Mouse (Mus musculus) layer of hippocampus, adult 8-10 months (tissue): Measurements from ENCODE around the gene Sphkap. TPM values are rescaled to one million over a fixed set of nuclear protein-coding genes. Genes with fewer than 3 reads are reported as not detected.

Experiments
- DNase-seq, 2 experiments: peaks; one replicate each; pipeline ENCODE4 v3.0.0; 2022; ENCODE audit warnings: low spot score in 2 of 2
- total RNA-seq, 4 experiments: library from RNA; stranded (reverse); gene quantifications; 2 replicates each; pipeline ENCODE4 v1.2.4; 2022

The Sphkap gene
- 100 to 1,000 TPM; 188 to 207 (median 197) TPM for total RNA-seq

GRCm38 (mm10) chr1:83408021-83408464, at the start of gene Sphkap:
Gene Sphkap, minus strand, starts transcription at chr1:83408200.
- peak; percentile 27 to 50 for DNase-seq

DNA sequence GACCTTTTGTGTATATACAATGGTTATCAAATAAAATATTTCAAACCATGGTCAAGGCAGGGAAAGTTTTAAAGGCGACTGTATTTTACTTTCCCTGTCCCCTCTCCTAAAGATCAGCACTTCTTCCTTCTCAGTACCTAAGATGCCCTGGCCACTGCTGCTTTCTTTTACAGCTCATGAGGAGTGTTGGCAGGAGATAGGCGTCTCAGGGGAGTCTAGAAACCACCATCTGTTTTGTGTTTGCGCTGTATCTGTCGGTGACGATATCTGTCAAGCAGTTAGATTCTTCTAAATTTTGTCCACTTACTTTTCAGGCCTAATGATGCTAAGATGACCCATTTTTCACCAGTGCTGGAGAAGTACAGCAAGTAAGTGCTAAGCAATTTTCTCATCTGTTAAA, 43.3 kb upstream of the Sphkap start:
- DNase-seq: no peak

DNA sequence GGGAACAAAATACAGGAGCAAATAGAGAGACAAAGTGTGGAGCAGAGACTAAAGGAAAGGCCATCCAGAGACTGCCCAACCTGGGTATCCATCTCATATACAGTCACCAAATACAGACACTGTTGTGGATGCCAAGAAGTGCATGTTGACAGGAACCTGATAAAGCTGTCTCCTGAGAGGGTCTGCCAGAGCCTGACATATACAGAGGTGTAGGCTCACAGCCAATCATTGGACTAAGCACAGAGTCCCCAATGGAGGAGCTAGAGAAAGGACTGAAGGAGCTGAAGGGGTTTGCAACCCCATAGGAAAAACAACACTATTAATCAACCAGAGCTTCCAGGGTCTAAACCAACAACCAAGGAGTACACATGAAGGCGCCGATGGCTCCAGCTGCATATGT, 32.4 kb upstream of the Sphkap start:
- DNase-seq: no peak

GRCm38 (mm10) chr1:83433932-83434331, 25.9 kb upstream of the Sphkap start:
- DNase-seq: no peak

GRCm38 (mm10) chr1:83429866-83430265, 21.9 kb upstream of the Sphkap start:
- peak in 1 of 2 experiments; percentile 17 for DNase-seq

GRCm38 (mm10) chr1:83407616-83408015, 384 bp downstream of the Sphkap start:
- DNase-seq: no peak

DNA sequence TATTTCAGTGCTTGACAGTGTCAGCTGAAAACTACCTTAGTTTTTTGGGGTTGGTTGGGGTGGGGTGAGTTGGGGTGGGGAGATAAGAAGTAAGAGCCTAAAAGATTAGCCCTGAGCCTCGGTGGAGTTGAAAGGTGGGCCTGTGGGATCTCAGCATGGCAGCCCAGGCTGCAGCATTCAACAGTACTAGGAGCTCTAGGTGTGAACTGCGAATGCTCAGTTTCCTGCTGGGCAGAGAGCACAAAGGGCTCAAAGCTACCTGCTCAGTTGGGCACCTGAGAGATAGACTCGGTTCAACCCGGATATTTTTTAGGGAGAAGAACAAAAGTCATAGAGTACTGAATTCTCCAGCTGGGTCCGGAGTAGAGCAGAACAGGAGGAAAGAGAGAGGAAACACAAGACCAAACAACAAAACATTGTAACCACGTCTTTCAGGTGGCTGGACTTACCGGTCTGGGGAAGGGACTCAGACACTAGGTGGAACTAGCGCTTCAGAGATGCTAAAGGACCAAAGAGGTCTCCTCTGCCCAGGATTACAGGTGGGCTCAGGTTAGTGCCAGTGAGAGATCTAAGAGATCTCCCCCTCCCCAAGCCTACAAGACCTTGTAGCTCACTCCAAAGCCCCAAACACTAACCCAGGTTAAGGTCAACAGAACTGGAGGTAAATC, 984 bp downstream of the Sphkap start:
- DNase-seq: peak in 1 of 2 experiments; percentile 12

- no peak for DNase-seq
These were observed 6.9 kb downstream of the Sphkap start for GRCm38 (mm10) chr1:83401079-83401478.

DNA sequence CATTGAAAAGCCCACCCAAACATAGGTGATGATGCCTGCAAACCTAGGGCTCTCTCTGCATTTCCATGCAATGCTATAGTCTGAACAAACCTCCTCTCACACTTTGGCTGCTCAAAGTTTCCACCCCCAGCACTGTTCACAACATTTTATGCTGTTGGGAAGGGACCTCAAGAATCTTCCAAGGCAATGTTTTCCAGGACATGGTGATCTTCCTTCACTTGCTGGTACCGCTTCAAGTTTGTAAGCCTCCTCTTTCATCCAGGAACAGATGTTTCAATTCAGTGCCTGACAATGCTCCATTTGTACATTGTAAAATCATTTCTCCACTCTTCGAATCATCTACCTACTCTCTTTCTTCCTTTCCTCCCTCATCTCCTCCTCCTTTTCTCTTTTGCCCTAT, 11.7 kb downstream of the Sphkap start:
- DNase-seq: no peak

GRCm38 (mm10) chr1:83395559-83395958, 12.4 kb downstream of the Sphkap start:
- DNase-seq: no peak

- no peak for DNase-seq
These were observed 18.6 kb downstream of the Sphkap start for GRCm38 (mm10) chr1:83389419-83389818.

GRCm38 (mm10) chr1:83377404-83377803, 30.6 kb downstream of the Sphkap start:
- DNase-seq: no peak

- no peak for DNase-seq
These were observed 41.5 kb downstream of the Sphkap start for GRCm38 (mm10) chr1:83366456-83366855.

DNA sequence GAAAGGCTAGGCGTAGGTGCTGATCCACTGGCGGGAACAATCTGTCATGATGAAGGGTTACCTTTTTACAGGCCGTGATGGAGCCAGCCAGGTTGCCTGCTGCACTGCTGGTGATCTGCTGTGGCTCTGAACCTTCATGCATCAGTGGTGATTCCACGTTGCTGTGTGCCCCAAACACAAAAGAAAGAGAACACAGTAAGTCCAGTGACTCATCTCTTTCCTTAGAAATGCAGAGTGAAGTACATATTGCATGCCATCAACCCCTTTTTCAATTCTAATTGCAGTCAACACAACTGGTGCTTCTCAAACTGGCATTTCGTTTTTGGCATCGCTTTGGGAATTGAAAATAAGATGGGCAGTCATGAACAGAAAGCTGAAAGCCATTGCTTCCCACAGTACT, 45.8 kb downstream of the Sphkap start:
- DNase-seq: no peak

DNA sequence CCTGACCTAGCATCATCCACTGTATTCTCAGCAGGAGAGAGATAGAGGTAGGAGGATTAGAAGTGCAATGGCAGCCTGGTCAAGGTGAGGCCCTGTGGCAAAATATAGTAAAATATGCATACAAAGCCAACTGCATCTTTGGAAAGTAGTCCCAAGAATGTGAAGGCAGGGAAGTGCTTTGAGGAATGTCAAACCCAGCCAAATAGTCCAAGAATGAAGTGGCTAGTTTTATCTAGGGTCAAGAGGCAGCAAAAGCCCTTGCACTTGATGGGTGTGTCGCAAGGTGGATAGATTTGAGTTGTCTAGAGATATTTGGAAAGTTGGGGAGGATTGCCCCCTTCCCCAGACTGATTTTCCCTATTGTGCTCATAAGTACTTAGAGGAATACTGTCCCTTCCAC, 61.5 kb downstream of the Sphkap start:
- DNase-seq: no peak

- peak in 1 of 2 experiments; percentile 13 for DNase-seq
These were observed 62.4 kb downstream of the Sphkap start for GRCm38 (mm10) chr1:83345572-83345971.

GRCm38 (mm10) chr1:83345069-83345468, 62.9 kb downstream of the Sphkap start:
- no peak for DNase-seq

- DNase-seq: no peak
These were observed 65.2 kb downstream of the Sphkap start for GRCm38 (mm10) chr1:83342726-83343250.

GRCm38 (mm10) chr1:83339358-83339757, 68.6 kb downstream of the Sphkap start:
- no peak for DNase-seq

DNA sequence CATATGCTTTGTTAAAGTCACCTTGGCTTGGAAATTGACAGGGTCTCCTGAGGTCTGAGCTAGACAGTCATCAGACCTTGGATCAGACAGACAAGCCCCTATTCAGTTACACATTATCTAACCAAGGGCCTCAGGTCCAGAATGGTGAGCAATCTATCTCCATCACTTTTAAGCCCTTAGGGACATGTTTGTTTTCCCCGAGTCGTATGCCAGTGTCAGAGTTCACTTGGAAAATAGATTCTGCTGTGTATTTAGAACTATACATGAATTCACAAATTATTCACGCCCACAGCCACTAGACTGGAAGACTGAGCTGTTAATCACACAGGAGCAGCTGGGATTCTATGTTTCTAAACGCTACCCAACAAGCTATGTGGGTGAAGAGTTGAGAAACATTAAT, 91.1 kb downstream of the Sphkap start:
- no peak for DNase-seq

GRCm38 (mm10) chr1:83315146-83315545, 92.9 kb downstream of the Sphkap start:
- DNase-seq: no peak

DNA sequence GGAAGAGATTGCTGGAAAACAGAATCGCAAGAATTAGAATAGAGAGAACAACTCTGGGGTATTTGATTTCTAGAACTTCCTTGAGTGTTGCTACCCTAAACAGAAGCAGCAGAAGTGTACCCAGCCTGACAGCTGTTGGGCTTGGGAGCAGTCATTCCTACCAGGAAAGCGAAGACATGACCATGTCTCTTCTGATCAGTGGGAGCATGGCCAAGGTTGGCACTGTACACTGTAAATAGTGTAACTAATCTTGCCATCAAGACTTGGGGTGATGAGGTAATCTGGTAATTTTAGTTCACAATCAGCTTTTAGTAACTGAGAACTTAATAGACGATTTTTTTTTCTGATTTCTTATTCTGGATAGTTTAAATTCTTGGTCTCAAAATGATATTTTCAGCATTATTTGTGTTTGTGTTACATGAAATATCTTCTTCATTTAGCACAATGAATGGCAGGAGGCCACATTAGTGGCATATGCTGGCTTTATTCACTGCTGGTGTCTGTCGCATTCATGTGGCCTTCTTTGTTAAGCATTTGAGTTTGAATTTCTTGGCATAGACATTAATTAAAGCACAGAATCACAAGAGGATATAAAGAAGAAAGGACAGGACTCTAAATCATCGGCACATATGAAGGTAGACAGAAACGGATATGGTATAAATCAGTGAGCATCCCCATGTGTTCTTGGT, 96.2 kb downstream of the Sphkap start:
- DNase-seq: no peak
